Mouse (Mus musculus): Measurements from ENCODE around the gene Slc6a5.
A peak's percentile ranks its signal among the peaks of the same experiment; 100 is the strongest.

The Slc6a5 gene

DNA sequence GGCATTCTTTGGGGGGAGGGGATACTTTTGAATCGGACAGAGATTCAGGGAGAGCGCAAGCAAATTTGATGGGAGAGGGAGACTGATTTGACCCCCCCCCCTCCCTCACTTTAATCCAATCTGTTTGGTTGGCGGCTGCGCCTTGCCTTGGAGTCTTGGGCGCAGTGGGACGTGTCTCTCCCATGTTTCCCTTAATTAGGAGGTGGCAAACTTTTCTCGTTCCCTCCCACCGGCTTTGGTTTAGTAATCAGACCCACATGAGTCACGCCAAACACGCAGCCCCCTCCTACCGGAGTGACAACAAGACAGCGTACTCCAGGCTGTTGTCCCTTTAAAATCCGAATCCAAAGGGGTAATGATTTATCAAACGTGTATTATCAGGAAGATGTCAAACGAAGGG is at the start of gene Slc6a5:
Gene Slc6a5 (plus strand): TSS at position 297 of the 400 bp plus-strand sequence.
- no peak for DNase-seq (ENCODE audit: low read depth, low spot score)

DNA sequence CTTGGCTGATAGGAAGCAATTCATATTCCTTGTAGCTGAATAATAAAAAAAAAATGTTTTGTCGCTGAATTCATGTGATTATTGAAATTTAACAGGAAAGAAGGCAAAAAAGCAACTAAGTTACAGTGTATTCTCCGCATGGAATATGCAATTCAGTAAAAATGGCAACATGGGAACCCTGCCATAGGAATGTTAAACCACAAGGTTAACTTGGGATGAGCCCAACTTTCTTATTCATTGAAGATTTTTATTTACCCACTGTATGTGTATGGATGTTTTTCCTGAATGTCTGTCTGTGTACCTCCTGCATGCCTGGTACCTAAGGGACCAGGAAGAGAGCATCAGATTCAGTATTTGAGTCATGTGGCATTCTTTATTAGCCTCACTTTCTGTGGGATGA is 48.8 kb upstream of the Slc6a5 start:
- no peak for DNase-seq (ENCODE audit: low read depth, low spot score)

DNA sequence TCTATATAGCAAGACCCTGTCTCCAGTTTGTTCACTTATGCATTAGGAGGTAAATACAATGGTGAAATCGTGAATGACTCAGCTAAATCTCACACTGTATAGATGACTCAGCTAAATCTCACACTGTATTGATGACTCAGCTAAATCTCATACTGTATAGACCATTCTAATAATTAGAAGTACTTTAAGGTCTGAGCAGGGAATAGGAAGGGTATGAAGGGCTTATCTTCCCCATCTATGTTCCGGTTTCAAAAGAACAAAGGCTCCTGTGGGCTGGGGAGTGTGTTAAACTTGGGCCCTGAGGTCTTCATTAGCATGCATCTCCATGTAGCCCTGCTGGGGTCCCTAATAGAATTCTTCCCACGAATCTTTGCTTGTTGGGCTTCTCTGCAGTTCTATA is 46.2 kb upstream of the Slc6a5 start:
- no peak for DNase-seq (ENCODE audit: low read depth, low spot score)

DNA sequence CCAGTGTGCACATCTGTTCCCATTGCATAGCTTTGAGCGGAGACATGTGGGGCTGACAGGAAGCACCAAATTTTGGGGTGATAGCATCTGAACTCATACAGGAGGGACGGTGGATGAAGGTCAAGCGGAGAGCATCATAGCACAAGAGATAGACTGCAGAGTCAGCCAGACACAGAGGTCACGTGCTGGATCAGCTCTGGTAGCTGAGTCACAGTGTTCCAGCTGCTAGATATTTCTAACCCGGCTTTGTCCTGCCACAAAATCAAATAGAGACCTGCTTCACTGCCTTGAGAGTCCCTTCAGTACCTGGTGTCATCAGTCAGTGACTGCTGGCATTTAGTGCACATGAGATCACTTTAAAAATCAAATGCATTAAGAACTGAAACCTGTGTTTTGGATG is 40.3 kb upstream of the Slc6a5 start:
- no peak for DNase-seq (ENCODE audit: low read depth, low spot score)

DNA sequence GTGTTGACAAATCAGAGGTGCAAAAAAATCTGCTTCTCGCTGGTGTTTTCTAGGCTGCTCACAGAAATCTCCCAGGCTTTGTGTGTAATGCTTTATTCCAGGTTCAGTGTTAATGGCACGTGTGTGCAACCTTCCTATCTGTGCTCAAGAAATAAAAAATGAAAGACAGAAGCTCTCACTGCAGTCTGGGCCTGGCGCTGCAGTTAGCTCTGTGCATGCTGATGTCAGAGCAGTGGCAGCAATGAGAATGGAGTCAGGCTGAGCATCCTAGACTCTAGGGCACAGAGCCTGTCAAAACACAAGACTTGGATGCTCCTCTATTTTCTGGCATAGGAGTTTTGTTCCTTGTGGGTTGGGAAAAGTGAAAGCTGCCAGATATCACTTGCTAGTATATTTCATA is 39.7 kb upstream of the Slc6a5 start:
- no peak for DNase-seq (ENCODE audit: low read depth, low spot score)

DNA sequence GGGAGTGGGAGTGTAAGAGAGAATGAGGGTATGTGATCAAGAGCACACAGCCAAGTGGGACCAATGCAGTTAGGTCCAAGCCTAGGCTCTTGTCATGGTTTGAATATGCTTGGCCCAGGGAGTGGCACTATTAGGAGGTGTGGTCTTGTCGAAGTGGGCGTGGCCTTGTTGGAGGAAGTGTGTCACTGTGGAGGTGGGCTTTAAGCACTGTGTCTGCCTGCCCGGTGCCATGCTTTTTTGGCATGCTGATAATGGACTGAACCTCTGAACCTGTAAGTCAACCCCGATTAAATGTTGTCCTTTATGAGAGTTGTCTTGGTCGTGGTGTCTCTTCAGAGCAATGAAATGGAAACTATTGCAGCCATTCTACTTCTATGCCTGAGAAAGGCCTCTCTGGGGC is 32.6 kb upstream of the Slc6a5 start:
- no peak for DNase-seq (ENCODE audit: low read depth, low spot score)

DNA sequence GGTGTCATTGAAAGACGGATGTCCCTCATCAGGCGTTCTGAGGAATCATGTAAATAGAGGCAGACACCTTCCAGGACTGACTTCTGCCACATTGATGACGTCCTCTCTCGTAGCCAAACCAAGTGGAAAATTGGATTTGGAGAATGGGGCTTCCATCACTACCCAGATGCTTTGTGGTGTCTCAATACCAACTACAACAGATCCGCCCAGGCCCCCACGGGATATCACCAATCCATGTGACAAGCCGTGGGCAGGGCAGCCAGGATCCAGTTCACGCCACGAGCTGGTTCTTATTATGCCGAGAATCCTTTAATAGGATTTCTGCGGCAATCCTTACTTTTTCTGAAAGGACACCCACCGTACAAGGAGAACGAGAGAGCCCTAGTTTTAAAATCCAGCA is 30.9 kb upstream of the Slc6a5 start:
- DNase-seq (ENCODE audit: low read depth, low spot score), result peak; percentile 5

DNA sequence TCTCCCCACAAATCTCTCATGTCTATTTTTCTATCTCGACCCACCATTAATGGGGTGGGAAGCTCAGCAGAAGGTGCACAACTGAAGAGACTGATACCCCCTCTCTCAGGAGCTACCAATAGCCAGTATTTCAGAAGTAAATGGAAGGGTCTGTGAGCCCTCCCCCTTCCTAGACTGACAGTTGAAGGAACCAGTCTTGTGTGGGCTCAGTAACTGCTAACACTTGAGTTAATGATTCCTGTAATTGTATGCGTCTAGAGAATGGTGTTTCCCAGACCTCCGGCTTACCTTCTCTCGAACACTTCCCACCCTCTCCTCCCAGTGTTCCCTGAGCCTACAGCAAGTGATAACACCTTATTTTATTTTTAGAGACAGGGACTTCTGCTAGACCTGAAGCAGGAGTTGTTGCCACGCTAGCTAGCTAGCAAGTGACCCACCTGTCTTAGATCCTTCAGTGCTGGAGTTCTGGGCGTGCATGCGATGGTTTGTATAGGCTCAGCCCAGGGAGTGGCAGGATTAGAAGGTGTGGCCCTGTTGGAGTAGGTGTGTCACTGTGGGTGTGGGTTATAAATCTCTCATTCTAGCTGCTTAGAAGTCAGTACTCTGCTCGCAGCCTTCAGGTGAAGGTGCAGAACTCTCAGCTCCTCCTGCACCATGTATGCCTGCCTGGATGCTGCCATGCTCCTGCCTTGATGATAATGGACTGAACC is 29.8 kb upstream of the Slc6a5 start:
- no peak for DNase-seq (ENCODE audit: low read depth, low spot score)

DNA sequence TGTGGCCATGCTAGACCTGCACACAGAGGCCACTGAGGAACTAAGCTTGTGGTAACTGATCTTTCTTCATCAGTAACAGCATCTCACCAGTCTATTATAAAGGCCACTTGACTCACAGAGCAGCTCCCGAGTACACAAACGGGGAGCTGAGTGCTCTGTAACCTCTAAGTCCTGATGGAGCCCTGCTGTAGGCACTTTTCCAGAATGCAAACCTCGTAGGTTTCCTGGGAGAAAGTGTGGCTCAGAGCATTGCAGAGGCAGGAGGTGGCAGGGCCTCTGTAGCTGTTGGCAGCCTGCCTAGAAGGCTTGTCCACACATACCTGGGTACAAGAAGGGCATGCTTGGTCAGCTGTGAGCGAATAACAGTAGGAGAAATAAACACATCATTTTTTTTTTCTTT is 27.7 kb upstream of the Slc6a5 start:
- no peak for DNase-seq (ENCODE audit: low read depth, low spot score)

DNA sequence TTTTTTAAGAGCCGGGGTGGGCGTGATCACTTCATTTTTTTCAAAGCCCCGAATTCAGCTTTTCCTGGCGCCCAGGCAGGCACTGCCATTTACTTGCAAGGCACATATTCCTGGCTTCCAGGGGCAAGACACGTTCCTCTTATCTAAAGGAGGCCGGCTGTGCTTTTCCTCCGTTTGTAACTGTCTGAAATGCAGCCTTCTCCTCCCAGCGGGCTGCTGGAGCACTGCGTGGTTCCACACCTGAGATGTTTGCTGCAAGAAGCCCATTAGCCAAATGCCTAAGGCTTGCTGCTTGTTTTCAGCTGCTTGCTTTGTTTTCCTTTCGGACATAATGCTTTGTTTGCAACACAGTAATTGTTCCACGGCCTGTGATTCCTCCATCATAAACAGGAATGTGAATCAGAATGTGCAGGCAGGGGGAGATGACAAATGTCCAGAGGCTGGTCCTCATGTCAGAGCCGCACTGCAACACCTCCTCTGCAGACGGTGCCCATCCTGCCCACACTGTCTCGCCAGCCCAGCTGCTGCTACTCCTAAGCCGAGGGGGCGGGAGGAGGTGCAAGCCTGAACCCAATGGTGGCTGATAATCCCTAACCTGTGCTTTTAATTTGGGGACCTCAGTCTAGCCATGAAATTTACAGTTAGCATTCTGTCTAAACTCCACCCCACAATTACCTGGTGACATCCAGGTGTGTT is 27.1 kb upstream of the Slc6a5 start:
- no peak for DNase-seq (ENCODE audit: low read depth, low spot score)

DNA sequence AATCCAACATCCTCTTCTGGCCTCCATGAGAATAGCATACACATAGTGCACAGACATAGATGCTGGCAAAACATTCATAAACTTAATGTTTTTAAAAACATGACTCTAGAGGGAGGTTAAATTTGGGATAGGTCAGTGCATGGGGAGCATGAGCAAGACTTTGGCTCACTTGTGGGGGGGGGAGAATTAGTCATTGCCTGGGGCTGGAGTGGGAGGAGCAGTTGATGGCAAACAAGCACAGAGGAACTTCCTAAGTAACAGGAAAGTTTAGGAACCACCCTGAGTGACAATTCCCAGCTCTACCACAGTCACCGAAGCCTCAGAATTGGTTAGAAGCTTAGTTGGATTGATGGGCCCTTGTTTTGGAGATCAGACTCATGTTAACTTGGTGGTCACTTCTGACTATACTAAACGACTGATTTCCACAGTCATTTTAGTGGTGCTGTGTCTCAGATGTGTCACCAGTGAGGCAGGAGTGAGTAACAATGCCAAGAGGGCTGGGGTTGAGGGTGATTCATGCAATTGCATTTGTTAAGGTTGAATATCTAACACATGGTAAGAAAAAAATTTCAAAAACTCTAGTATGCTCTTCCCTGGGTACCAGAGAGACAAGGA is 22.1 kb upstream of the Slc6a5 start:
- no peak for DNase-seq (ENCODE audit: low read depth, low spot score)

DNA sequence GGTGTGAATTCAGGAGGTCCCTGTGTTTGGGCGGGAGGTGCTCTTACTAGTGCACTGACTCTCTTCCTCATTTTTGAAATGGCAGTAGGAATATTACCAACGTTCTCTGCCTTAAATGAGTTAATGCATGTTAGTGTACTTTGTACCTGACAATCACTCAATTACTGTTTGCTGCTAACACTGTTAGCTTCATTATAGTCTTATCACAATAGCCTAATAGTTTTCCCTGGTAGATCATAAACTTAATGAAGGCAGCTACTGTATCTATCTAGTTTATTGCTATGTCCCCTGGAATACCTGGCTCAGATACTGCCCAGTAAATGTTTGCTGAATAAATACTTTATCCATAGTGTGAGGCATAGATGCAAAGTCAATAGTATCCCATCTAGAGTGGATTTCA is 15.2 kb upstream of the Slc6a5 start:
- DNase-seq (ENCODE audit: low read depth, low spot score), result no peak

DNA sequence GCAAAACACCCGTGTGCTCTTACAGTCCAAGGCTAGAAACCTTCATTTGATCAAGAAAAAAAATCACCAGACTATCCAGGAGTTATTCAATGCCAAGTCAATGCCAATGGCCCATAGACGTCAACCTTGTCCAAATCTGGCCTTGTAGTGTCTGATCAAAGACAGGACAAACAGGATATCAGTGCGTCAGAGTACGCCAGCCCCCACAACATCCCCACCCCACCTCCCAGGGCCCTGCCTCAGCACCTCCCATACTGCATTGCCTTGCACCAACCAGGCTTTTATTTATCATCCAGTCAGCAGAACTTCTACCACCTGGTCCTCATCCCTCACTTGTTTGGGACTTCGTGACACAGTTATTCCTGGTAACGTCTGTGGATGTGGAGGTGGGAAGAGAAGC is 14.7 kb upstream of the Slc6a5 start:
- DNase-seq (ENCODE audit: low read depth, low spot score), result no peak

DNA sequence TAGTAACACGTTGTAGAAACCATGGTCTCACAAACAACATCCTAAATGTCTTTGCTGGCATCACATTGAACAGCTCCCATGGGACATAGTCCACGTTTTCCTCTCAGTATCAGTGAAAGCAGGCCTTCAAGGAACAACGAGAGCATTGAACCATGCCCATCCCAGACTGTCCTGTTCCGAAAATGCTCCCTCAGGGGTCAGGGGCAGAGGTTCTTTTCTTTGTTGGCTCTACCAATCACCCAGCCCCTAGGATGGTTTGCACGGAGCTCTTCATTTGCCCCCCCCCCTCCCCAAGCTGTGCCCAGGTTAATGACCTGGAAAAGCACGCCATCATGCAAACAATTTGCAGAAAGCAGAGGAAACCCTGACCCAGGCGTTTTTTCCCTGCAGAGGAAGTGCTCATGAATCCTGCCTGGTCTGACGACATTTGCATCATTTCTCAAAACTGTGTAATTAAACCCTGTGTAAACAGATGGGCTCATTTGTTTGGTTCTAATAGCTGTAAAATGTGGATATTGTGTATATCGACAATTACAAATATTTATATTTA is 7.9 kb upstream of the Slc6a5 start:
- no peak for DNase-seq (ENCODE audit: low read depth, low spot score)

DNA sequence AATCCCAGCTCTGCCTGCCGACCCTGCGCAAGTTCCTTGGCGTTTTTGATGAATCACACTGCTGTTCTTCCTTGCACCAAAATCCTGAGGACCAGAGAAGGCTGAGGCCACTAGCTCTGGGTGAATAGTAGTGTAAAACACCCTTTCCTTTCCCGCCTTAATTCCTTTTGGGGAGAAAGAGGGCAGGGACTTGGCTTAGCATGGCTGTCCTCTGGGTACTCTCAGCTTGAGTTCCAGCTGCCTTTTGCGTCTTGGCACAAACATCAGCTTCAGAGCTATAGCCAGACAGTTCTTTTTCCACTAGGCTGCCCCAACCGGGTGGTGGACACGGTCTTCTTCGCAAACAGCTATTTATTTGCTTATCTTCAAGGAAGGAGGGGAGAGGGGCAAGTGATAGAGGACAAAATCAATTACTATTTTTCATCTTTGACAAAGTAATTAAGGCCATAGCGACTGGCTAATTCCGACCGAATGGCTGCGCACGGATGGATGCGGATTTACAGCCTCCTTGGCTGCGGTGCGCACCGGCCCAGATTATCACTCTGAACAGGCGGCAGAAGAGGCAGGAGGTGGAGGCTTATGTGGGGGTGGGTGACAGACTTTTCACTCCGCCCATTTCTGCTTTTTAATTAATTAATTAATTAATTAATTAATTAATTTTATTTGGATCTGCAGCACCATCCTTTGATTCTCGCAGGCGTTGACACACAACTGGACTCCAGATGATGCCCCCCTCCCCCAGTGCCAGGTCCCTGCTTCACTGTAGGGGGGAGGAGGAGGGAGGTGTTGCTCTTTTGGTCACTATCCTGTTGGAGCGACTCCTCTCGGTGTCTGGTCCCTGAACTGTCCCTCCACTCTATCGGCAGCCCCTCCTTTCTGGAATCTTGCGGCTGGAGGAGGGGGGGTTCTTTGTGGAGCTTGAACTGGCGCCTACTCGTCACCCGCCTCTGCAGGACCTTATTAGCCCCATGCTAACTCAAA is 2.5 kb upstream of the Slc6a5 start:
- DNase-seq (ENCODE audit: low read depth, low spot score), result no peak

DNA sequence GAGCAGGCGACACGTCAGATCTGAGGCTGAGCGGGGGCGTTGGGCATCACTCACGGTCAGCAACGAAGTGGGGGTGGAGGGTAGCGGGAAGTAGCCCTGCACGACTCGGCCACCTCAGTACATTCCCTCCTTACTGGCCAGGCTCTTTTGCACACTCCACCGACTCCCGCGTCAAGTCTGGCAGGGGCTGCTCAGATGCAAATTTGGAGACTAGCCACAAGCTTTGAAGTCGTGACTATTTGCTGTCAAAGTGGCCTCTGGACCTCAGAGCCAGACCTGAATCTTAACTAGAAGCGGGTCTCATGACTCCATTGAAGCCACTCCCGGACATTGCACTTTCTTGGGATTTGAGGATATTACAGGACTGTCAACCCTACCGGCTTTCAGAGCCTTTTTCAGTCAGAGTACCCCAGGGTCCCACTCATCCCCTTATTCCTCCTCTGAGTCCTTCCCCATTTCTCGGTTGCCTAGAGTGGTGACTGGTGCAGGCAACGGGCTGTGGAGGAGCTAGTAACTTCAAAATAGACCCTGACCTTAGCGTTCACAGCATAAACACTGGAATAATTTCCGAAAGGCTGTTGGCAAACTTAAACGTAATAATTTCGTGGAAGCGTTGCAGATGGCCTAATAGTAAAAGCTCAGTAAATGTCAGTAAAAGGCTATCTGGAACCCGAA is 1.6 kb upstream of the Slc6a5 start:
- no peak for DNase-seq (ENCODE audit: low read depth, low spot score)

DNA sequence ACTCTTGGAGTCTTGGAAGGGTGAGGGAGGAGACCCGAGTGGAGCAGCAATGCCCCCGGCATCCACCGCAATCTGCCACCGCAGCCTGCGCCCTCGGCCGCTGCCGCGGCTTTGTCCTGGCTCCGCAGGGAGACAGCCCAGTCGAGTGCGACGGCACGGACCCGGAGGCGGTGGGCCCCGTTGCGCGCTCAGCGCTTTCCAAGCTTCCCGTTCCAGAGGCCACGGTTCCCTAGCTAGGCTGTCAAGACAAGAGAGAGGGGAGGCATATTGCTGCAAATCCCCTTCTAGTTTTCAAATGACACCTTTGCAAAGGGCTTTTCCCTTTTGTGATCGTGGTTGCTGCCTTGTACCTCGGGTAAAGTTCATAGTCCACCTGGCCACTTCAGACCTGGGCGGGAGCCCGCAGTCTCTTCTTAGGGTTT is 945 bp upstream of the Slc6a5 start:
- no peak for DNase-seq (ENCODE audit: low read depth, low spot score)

DNA sequence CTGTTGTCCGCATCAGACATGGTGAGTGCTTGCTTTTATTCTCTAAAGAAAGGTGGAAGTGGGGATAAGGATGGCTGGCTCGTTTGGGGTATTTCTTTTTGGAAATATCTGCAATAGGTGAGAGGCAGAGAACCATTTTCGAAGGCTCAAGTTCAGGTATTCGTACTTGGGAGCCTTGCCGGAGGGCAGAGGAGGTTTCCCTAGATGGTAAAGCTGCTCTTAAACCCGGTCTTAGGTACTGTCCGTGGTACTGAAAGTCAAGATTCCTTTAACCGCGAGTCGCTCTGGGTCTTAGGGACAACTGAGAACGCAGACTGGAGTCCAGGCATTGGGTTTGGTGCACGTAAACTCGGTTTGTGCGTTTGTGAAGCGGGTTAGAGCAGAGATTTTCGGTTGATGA is 415 bp downstream of the Slc6a5 start:
- DNase-seq (ENCODE audit: low read depth, low spot score), result no peak

DNA sequence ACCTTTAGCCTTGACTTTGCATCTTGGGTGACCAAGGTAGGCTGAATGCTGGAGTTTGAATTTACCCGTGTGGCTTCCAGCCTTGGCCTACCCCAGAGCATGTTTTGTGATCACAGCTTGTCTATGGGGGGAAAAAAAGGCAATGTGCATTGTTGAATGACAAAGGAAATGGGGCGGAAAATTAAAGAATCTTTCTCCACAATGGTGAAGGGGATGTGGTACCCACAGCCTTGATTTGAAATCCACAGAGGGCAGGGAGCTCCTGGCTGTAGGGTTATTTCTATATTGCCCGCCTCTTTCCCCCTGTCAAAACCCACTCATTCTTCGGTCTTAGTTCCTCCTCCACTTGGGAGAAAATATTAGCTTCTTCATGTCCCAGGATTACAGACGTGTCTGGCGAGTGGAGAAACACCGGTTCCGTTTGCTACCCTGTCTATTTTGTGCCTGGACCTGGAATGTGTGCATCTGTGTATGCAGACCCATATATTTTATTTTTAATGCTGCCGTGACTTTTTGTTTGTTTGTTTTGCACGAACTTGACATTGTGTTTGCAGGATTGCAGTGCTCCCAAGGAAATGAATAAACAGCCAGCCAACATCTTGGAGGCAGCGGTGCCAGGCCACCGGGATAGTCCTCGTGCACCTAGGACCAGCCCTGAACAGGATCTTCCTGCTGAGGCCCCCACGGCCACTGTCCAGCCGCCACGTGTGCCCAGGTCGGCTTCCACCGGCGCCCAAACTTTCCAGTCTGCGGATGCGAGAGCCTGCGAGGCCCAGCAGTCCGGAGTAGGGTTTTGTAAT is 1.4 kb downstream of the Slc6a5 start:
- DNase-seq (ENCODE audit: low read depth, low spot score), result no peak

DNA sequence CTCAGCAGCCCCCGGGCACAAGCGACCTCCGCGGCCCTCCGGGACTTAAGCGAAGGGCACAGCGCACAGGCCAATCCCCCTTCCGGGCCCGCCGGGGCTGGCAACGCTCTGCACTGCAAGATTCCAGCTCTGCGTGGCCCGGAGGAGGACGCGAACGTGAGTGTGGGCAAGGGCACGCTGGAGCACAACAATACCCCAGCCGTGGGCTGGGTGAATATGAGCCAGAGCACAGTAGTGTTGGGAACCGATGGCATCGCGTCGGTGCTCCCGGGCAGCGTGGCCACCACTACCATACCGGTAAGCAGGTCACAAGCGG is 2.0 kb downstream of the Slc6a5 start:
- no peak for DNase-seq (ENCODE audit: low read depth, low spot score)

All from retina, postnatal 7 days (tissue).